Mouse (Mus musculus) neural tube, embryonic 11.5 days (tissue): ENCODE data around the gene Rab3il1. TPM values are rescaled to one million over a fixed set of nuclear protein-coding genes. Genes with fewer than 3 reads are reported as not detected.
"Not testable (repeated sequence)": the region's sequence is repeated elsewhere in the genome, so short reads cannot be mapped to it uniquely, and the experiment has no call there.

ENCODE experiments used
- ATAC-seq: fragments of 200-750 bp; cut with Nextera tagmentation; 2 replicates; pipeline ENCODE4 v1.8.0; 2017; ENCODE audit warnings: moderate number of reproducible peaks, mild to moderate bottlenecking, moderate TSS enrichment, moderate library complexity; ENCODE audit not compliant: insufficient read depth, low FRiP score, low TSS enrichment
- DNase-seq: peaks from one replicate; pipeline ENCODE4 v3.0.0-alpha.2; 2015; ENCODE audit warnings: low spot score
- H3K27ac ChIP-seq: fragments of 300-500 bp; sonication (generic); 2 replicates; pipeline ENCODE4 v1.5.1; 2014; ENCODE audit warnings: low read depth, mild to moderate bottlenecking, low read length
- H3K27me3 ChIP-seq: fragments of 300-500 bp; sonication (generic); 2 replicates; pipeline ENCODE4 v1.6.1; 2014; ENCODE audit warnings: mild to moderate bottlenecking, low read length, mixed read lengths; ENCODE audit not compliant: control insufficient read depth, insufficient read depth
- H3K36me3 ChIP-seq: fragments of 300-500 bp; sonication (generic); 2 replicates; pipeline ENCODE4 v1.6.1; 2014; ENCODE audit warnings: mild to moderate bottlenecking, low read length, moderate library complexity, mixed read lengths; ENCODE audit not compliant: control insufficient read depth, insufficient read depth
- H3K4me1 ChIP-seq: fragments of 300-500 bp; sonication (generic); 2 replicates; pipeline ENCODE4 v1.6.1; 2014; ENCODE audit warnings: low read length, mixed read lengths; ENCODE audit not compliant: control insufficient read depth, insufficient read depth
- H3K4me2 ChIP-seq: fragments of 300-500 bp; sonication (generic); 2 replicates; pipeline ENCODE4 v1.6.1; 2014; ENCODE audit warnings: low read depth, mild to moderate bottlenecking, moderate library complexity
- H3K4me3 ChIP-seq: fragments of 300-500 bp; sonication (generic); 2 replicates; pipeline ENCODE4 v1.5.1; 2014; ENCODE audit warnings: low read depth, low read length
- H3K9ac ChIP-seq: fragments of 300-500 bp; sonication (generic); 2 replicates; pipeline ENCODE4 v1.6.1; 2014; ENCODE audit warnings: mild to moderate bottlenecking, low read length
- H3K9me3 ChIP-seq: fragments of 300-500 bp; sonication (generic); 2 replicates; pipeline ENCODE4 v1.6.1; 2016; ENCODE audit warnings: low read length; ENCODE audit not compliant: control insufficient read depth
- WGBS: fragments of 180-500 bp; shearing (Covaris S2); extraction: QIAGEN DNeasy Blood & Tissue Kit; methylation state at CpG from one replicate; pipeline ENCODE4 v1.1.7; 2014; 5-methylcytosine and 5-hydroxymethylcytosine counted together
- polyA plus RNA-seq: library from polyadenylated mRNA; unstranded; fragments of >200 nt; fragmentation: Nextera tagmentation; extraction: Ambion mirVana; gene quantifications from 2 replicates; pipeline ENCODE4 v1.2.1, GENCODE M21; 2014

The Rab3il1 gene
- polyA plus RNA-seq, 1 experiment from 2014 or later, result 43.0 TPM

- Histone ChIP-seq H3K4me3 (no peak overlapping the region), H3K36me3 (no peaks in the 10 kb centered on the region), H3K27ac (no peak overlapping the region), H3K27me3 (no peaks in the 10 kb centered on the region), H3K9me3 (no peaks in the 10 kb centered on the region), H3K4me2 (no peak overlapping the region), H3K9ac (no peak overlapping the region), H3K4me1 (no peaks in the 10 kb centered on the region)
- DNase-seq (no peak), ATAC-seq (no peak)
- WGBS, result 83% methylated on average over 5 of the region's 5 CpGs
Measured at GRCm38 (mm10) chr19:9960769-9961168, 40.7 kb upstream of the Rab3il1 start.

GRCm38 (mm10) chr19:9964205-9964916 lies 37.1 kb upstream of the Rab3il1 start:
- H3K4me3 ChIP-seq, result no peak overlapping the region
- ATAC-seq (no peak), DNase-seq (no peak)
- no peak overlapping the region for H3K9ac ChIP-seq
- H3K4me2 ChIP-seq, result no peak overlapping the region
- WGBS, result 32% methylated on average over 7 of the region's 7 CpGs
- no peaks in the 10 kb centered on the region for H3K36me3 ChIP-seq
- no peak overlapping the region for H3K27ac ChIP-seq
- H3K27me3 ChIP-seq, result no peaks in the 10 kb centered on the region
- no peaks in the 10 kb centered on the region for H3K9me3 ChIP-seq
- no peaks in the 10 kb centered on the region for H3K4me1 ChIP-seq

GRCm38 (mm10) chr19:9966096-9966867 lies 35.2 kb upstream of the Rab3il1 start:
- ATAC-seq (no peak), DNase-seq (no peak)
- WGBS, result 77% methylated on average over 2 of the region's 2 CpGs
- Histone ChIP-seq H3K4me2 (no peak overlapping the region), H3K4me3 (no peak overlapping the region), H3K9ac (no peak overlapping the region), H3K27me3 (no peaks in the 10 kb centered on the region), H3K27ac (no peak overlapping the region), H3K9me3 (no peaks in the 10 kb centered on the region), H3K36me3 (no peaks in the 10 kb centered on the region), H3K4me1 (no peaks in the 10 kb centered on the region)

- ATAC-seq, result no peak
- WGBS, result 80% methylated on average over 9 of the region's 10 CpGs
Measured at GRCm38 (mm10) chr19:9968081-9968787, 33.2 kb upstream of the Rab3il1 start.

GRCm38 (mm10) chr19:9974853-9975252 lies 26.6 kb upstream of the Rab3il1 start:
- not testable (repeated sequence) for H3K9ac ChIP-seq, H3K27ac ChIP-seq, ATAC-seq, H3K36me3 ChIP-seq, H3K4me2 ChIP-seq, H3K4me3 ChIP-seq, H3K9me3 ChIP-seq, DNase-seq, H3K4me1 ChIP-seq, H3K27me3 ChIP-seq
- WGBS, result 83% methylated on average over 2 of the region's 2 CpGs

More at GRCm38 (mm10) chr19:9968081-9968787, 33.2 kb upstream of the Rab3il1 start:
- Histone ChIP-seq H3K27me3 (no peaks in the 10 kb centered on the region), H3K9me3 (no peaks in the 10 kb centered on the region), H3K27ac (no peak overlapping the region), H3K9ac (no peak overlapping the region), H3K4me3 (no peak overlapping the region), H3K36me3 (no peaks in the 10 kb centered on the region), H3K4me1 (no peaks in the 10 kb centered on the region), H3K4me2 (no peak overlapping the region)
- DNase-seq, result no peak

- no peak overlapping the region for H3K27ac ChIP-seq
- DNase-seq (no peak), ATAC-seq (no peak)
- no peak overlapping the region for H3K4me2 ChIP-seq
- no peaks in the 10 kb centered on the region for H3K4me1 ChIP-seq
- H3K27me3 ChIP-seq, result no peaks in the 10 kb centered on the region
- WGBS, result 77% methylated on average over 10 of the region's 10 CpGs
- H3K36me3 ChIP-seq, result no peaks in the 10 kb centered on the region
- no peak overlapping the region for H3K9ac ChIP-seq
- no peak overlapping the region for H3K4me3 ChIP-seq
- no peaks in the 10 kb centered on the region for H3K9me3 ChIP-seq
Measured at GRCm38 (mm10) chr19:9977085-9977484, 24.4 kb upstream of the Rab3il1 start.

- H3K27ac ChIP-seq, result no peak overlapping the region
- H3K4me3 ChIP-seq, result no peak overlapping the region
- WGBS, result 65% methylated on average over 5 of the region's 5 CpGs
- no peak for ATAC-seq
- DNase-seq, result no peak
- no peak overlapping the region for H3K4me2 ChIP-seq
- no peaks in the 10 kb centered on the region for H3K9me3 ChIP-seq
- H3K4me1 ChIP-seq, result peaks cover 2% of the 10 kb centered on the region
- no peaks in the 10 kb centered on the region for H3K27me3 ChIP-seq
- H3K9ac ChIP-seq, result no peak overlapping the region
- no peaks in the 10 kb centered on the region for H3K36me3 ChIP-seq
Measured at GRCm38 (mm10) chr19:9978431-9978951, 23.0 kb upstream of the Rab3il1 start.

GRCm38 (mm10) chr19:9979156-9979555 lies 22.3 kb upstream of the Rab3il1 start:
- Histone ChIP-seq H3K9me3 (no peaks in the 10 kb centered on the region), H3K36me3 (no peaks in the 10 kb centered on the region), H3K27me3 (no peaks in the 10 kb centered on the region), H3K4me2 (no peak overlapping the region), H3K9ac (no peak overlapping the region), H3K4me1 (peaks cover 7% of the 10 kb centered on the region), H3K27ac (no peak overlapping the region), H3K4me3 (no peak overlapping the region)
- no peak for DNase-seq
- WGBS, result 86% methylated on average over 2 of the region's 2 CpGs
- no peak for ATAC-seq
